ENCODE assay signal across 9 mouse cellular contexts in genomic region chr3:37472461-37472860, GRCm38 (mm10). TPM values are rescaled to one million over a fixed set of nuclear protein-coding genes. Genes with fewer than 3 reads are reported as not detected.
DNase-seq lines count a peak whose midpoint lies in the region; ATAC-seq and TF ChIP-seq lines count a peak whose summit lies in the region.
"Had no signal": no experiment of that assay in that cellular context is flagged by ENCODE, and none has a peak within 500 bp of the region (broad histone marks: within the 10 kb centered on the region; RNA-seq: fewer than 3 reads in every experiment).

No protein-coding gene starts in this region.

- no peak overlapping the region for H3K4me2 ChIP-seq in forebrain, embryonic 14.5 days (ENCODE audit: low read length)
- no peak overlapping the region for H3K4me2 ChIP-seq in forebrain, embryonic 13.5 days
- no peak overlapping the region for H3K4me2 ChIP-seq in limb, embryonic 14.5 days (replicated peaks; ENCODE audit: low read depth, low read length, severe bottlenecking)
- H3K4me2 ChIP-seq in midbrain, embryonic 16.5 days (ENCODE audit: low read length), result no peak overlapping the region
- H3K4me2 ChIP-seq: limb, embryonic 15.5 days had no signal

- peak; percentile 41 for DNase-seq in forebrain, embryonic 14.5 days (ENCODE audit: low spot score)
- DNase-seq in limb, embryonic 14.5 days (ENCODE audit: low spot score), result peak; percentile 58
- no peak for DNase-seq in limb, embryonic 10.5 days (ENCODE audit: low spot score)
- DNase-seq in NIH3T3 (ENCODE audit: low read depth), result peak; percentile 74
- peak; percentile 57 for DNase-seq in lung, postnatal 14 days
- no peak for DNase-seq in frontal cortex, postnatal 25 days (ENCODE audit: low spot score in 2 of 2)

- no peak overlapping the region for H3K9ac ChIP-seq in forebrain, embryonic 14.5 days (ENCODE audit: low read length)
- H3K9ac ChIP-seq in forebrain, embryonic 13.5 days, result no peak overlapping the region
- H3K9ac ChIP-seq in limb, embryonic 14.5 days (ENCODE audit: low read depth, low read length, severe bottlenecking), result no peak overlapping the region
- H3K9ac ChIP-seq in midbrain, embryonic 16.5 days (ENCODE audit: low read depth, low read length), result no peak overlapping the region
- H3K9ac ChIP-seq: limb, embryonic 15.5 days had no signal

- no peak for ATAC-seq in forebrain, embryonic 14.5 days
- ATAC-seq in forebrain, embryonic 13.5 days, result no peak
- no peak for ATAC-seq in limb, embryonic 14.5 days (ENCODE audit: low FRiP score, low read depth)
- ATAC-seq in midbrain, embryonic 16.5 days, result no peak

- H3K4me1 ChIP-seq in forebrain, embryonic 14.5 days (ENCODE audit: control insufficient read depth, insufficient read depth, low read length), result no peaks in the 10 kb centered on the region
- no peaks in the 10 kb centered on the region for H3K4me1 ChIP-seq in forebrain, embryonic 13.5 days
- H3K4me1 ChIP-seq in limb, embryonic 14.5 days (ENCODE audit: control insufficient read depth, insufficient read depth, low read length), result no peaks in the 10 kb centered on the region
- no peaks in the 10 kb centered on the region for H3K4me1 ChIP-seq in limb, embryonic 10.5 days
- no peaks in the 10 kb centered on the region for H3K4me1 ChIP-seq in midbrain, embryonic 16.5 days (ENCODE audit: control insufficient read depth, insufficient read depth, low read length)
- H3K4me1 ChIP-seq: limb, embryonic 15.5 days had no signal

- H3K4me3 ChIP-seq in forebrain, embryonic 14.5 days (ENCODE audit: low read depth, low read length), result no peak overlapping the region
- H3K4me3 ChIP-seq in forebrain, embryonic 13.5 days, result no peak overlapping the region
- no peak overlapping the region for H3K4me3 ChIP-seq in limb, embryonic 14.5 days (replicated peaks; ENCODE audit: low read length)
- H3K4me3 ChIP-seq in limb, embryonic 10.5 days, result no peak overlapping the region
- H3K4me3 ChIP-seq in midbrain, embryonic 16.5 days (ENCODE audit: low read depth, low read length), result no peak overlapping the region
- H3K4me3 ChIP-seq: limb, embryonic 15.5 days had no signal

- H3K27me3 ChIP-seq in forebrain, embryonic 14.5 days (replicated peaks; ENCODE audit: control insufficient read depth, insufficient read depth, low read length), result no peaks in the 10 kb centered on the region
- no peaks in the 10 kb centered on the region for H3K27me3 ChIP-seq in forebrain, embryonic 13.5 days
- H3K27me3 ChIP-seq in limb, embryonic 14.5 days (ENCODE audit: control insufficient read depth, insufficient read depth, low read length), result no peaks in the 10 kb centered on the region
- no peaks in the 10 kb centered on the region for H3K27me3 ChIP-seq in limb, embryonic 10.5 days (ENCODE audit: low read depth, poor library complexity, severe bottlenecking)
- no peaks in the 10 kb centered on the region for H3K27me3 ChIP-seq in midbrain, embryonic 16.5 days (ENCODE audit: control insufficient read depth, insufficient read depth, low read depth, low read length)
- H3K27me3 ChIP-seq: limb, embryonic 15.5 days had no signal

- 0 out of 2 replicates have a peak, but pooled peaks cover 3% of the 10 kb centered on the region for H3K36me3 ChIP-seq in forebrain, embryonic 14.5 days (ENCODE audit: control insufficient read depth, insufficient read depth, low read length)
- no peaks in the 10 kb centered on the region for H3K36me3 ChIP-seq in forebrain, embryonic 13.5 days (ENCODE audit: poor library complexity, severe bottlenecking)
- H3K36me3 ChIP-seq in limb, embryonic 14.5 days (ENCODE audit: control insufficient read depth, insufficient read depth, low read length), result no peaks in the 10 kb centered on the region; the same call in 1 of the 2 replicates
- H3K36me3 ChIP-seq in limb, embryonic 10.5 days, result 0 out of 2 replicates have a peak, but pooled peaks cover 3% of the 10 kb centered on the region
- H3K36me3 ChIP-seq in midbrain, embryonic 16.5 days (ENCODE audit: control insufficient read depth, insufficient read depth, low read length), result no peaks in the 10 kb centered on the region
- H3K36me3 ChIP-seq: limb, embryonic 15.5 days had no signal

- no peak for TF ChIP-seq POLR2A in limb, embryonic 14.5 days (IDR thresholded peaks at IDR 0.05; ENCODE audit: borderline replicate concordance, extremely low read depth, insufficient read depth, insufficient read length)

- H3K9me3 ChIP-seq in forebrain, embryonic 14.5 days (replicated peaks; ENCODE audit: control insufficient read depth, low read length), result no peaks in the 10 kb centered on the region
- H3K9me3 ChIP-seq in forebrain, embryonic 13.5 days (replicated peaks), result no peaks in the 10 kb centered on the region
- H3K9me3 ChIP-seq in limb, embryonic 14.5 days (ENCODE audit: control insufficient read depth, low read length), result no peaks in the 10 kb centered on the region
- no peaks in the 10 kb centered on the region for H3K9me3 ChIP-seq in limb, embryonic 10.5 days (replicated peaks)
- no peaks in the 10 kb centered on the region for H3K9me3 ChIP-seq in midbrain, embryonic 16.5 days (replicated peaks; ENCODE audit: control insufficient read depth, low read length, poor library complexity, severe bottlenecking)
- H3K9me3 ChIP-seq: limb, embryonic 15.5 days had no signal

- no peak overlapping the region for H3K27ac ChIP-seq in forebrain, embryonic 14.5 days (ENCODE audit: low read depth, low read length)
- H3K27ac ChIP-seq in forebrain, embryonic 13.5 days, result no peak overlapping the region
- no peak overlapping the region for H3K27ac ChIP-seq in limb, embryonic 14.5 days (replicated peaks; ENCODE audit: low read depth, low read length)
- no peak overlapping the region for H3K27ac ChIP-seq in limb, embryonic 10.5 days
- H3K27ac ChIP-seq in midbrain, embryonic 16.5 days (ENCODE audit: low read length), result no peak overlapping the region
- H3K27ac ChIP-seq: limb, embryonic 15.5 days had no signal

RNA-seq across cellular contexts. Expression of gene Nudt6, which starts 52.5 kb away (rescaled TPM):
- polyA plus RNA-seq in forebrain, embryonic 14.5 days (2014; fragmentation: Nextera tagmentation; extraction: Ambion mirVana), result 6.3 and 6.6 TPM in 2 replicates
- polyA plus RNA-seq in forebrain, embryonic 13.5 days (2015; fragmentation: Nextera tagmentation; extraction: Ambion mirVana), result 3.3 and 4.6 TPM in 2 replicates
- polyA plus RNA-seq in limb, embryonic 14.5 days (2012; rRNA removed), result 7.2 and 8.9 TPM in 2 replicates
- polyA plus RNA-seq in limb, embryonic 14.5 days (2014; fragmentation: Nextera tagmentation; extraction: Ambion mirVana), result 5.0 and 5.9 TPM in 2 replicates
- polyA plus RNA-seq in limb, embryonic 10.5 days (2016; fragmentation: Nextera tagmentation; extraction: Ambion mirVana), result 3.9 and 4.7 TPM in 2 replicates
- polyA plus RNA-seq in midbrain, embryonic 16.5 days (2015; fragmentation: Nextera tagmentation; extraction: Ambion mirVana), result 7.5 and 7.9 TPM in 2 replicates

RNA-seq across cellular contexts. Expression of gene Spata5, which starts 52.8 kb away (rescaled TPM):
- 37.0 and 38.5 TPM in 2 replicates for polyA plus RNA-seq in forebrain, embryonic 14.5 days (2014; fragmentation: Nextera tagmentation; extraction: Ambion mirVana)
- polyA plus RNA-seq in forebrain, embryonic 13.5 days (2015; fragmentation: Nextera tagmentation; extraction: Ambion mirVana), result 33.3 and 38.3 TPM in 2 replicates
- 5.7 and 9.6 TPM in 2 replicates for polyA plus RNA-seq in limb, embryonic 14.5 days (2012; rRNA removed)
- 39.9 and 40.2 TPM in 2 replicates for polyA plus RNA-seq in limb, embryonic 14.5 days (2014; fragmentation: Nextera tagmentation; extraction: Ambion mirVana)
- polyA plus RNA-seq in limb, embryonic 10.5 days (2016; fragmentation: Nextera tagmentation; extraction: Ambion mirVana), result 52.7 and 53.3 TPM in 2 replicates
- 30.3 and 33.9 TPM in 2 replicates for polyA plus RNA-seq in midbrain, embryonic 16.5 days (2015; fragmentation: Nextera tagmentation; extraction: Ambion mirVana)

Comparison
In these comparisons a context has a peak if more than half of its experiments do, and no peak if none do; other contexts are left out.
1. DNase-seq: peak in forebrain, embryonic 14.5 days (single experiment), limb, embryonic 14.5 days (single experiment), NIH3T3 (single experiment) and lung, postnatal 14 days (single experiment); none in limb, embryonic 10.5 days (single experiment) and frontal cortex, postnatal 25 days (0 of 2).